Comparison of ENCODE assay signal across 22 mouse cellular contexts in the genomic region with DNA sequence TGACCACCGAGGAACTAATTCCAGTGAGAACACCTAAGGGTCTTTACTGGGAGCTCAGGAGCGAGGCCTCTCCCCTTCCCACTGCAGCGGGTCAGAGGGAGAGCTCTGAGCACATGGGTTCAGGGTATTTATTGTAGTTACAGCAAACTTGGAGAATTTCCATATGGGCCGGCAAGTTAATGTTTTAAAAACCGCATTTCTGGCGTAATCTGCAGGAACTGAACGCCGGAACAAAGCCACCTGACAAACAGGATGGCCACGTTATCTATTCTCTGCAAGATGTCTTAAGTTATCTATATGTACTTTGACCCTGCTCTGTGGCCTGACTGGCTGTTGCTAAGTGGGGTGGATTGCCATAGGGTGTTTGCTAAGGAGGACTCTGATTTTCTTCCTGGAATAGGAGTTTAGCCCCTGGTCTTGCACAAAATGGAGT. TPM values are rescaled to one million over a fixed set of nuclear protein-coding genes. Genes with fewer than 3 reads are reported as not detected.
A peak's percentile ranks its signal among the peaks of the same experiment; 100 is the strongest.
DNase-seq lines count a peak whose midpoint lies in the region; ATAC-seq and TF ChIP-seq lines count a peak whose summit lies in the region.
"Had no signal": no experiment of that assay in that cellular context is flagged by ENCODE, and none has a peak within 500 bp of the region (broad histone marks: within the 10 kb centered on the region; RNA-seq: fewer than 3 reads in every experiment).

No protein-coding gene starts in this region.

- no peak for TF ChIP-seq CTCF in G1E (IDR thresholded peaks at IDR 0.05; ENCODE audit: low read depth, low read length)

- H3K9me3 ChIP-seq in G1E (replicated peaks): no peaks in the 10 kb centered on the region
- no peaks in the 10 kb centered on the region for H3K9me3 ChIP-seq in liver, embryonic 16.5 days (replicated peaks; ENCODE audit: control insufficient read depth, low read length)
- no peaks in the 10 kb centered on the region for H3K9me3 ChIP-seq in midbrain, embryonic 15.5 days
- H3K9me3 ChIP-seq: embryonic facial prominence, embryonic 15.5 days; lung, embryonic 15.5 days; stomach, embryonic 15.5 days had no signal

- no peaks in the 10 kb centered on the region for H3K27me3 ChIP-seq in G1E (ENCODE audit: insufficient read depth, low read length)
- no peaks in the 10 kb centered on the region for H3K27me3 ChIP-seq in liver, embryonic 16.5 days (ENCODE audit: control insufficient read depth, insufficient read depth, low read depth, low read length)
- H3K27me3 ChIP-seq in midbrain, embryonic 15.5 days (replicated peaks): no peaks in the 10 kb centered on the region
- H3K27me3 ChIP-seq: CH12.LX; embryonic facial prominence, embryonic 15.5 days; lung, embryonic 15.5 days; stomach, embryonic 15.5 days had no signal

- no peak overlapping the region for H3K4me2 ChIP-seq in liver, embryonic 16.5 days (ENCODE audit: low read depth, low read length)
- H3K4me2 ChIP-seq in midbrain, embryonic 15.5 days: no peak overlapping the region
- H3K4me2 ChIP-seq: embryonic facial prominence, embryonic 15.5 days; hindbrain, embryonic 14.5 days; lung, embryonic 15.5 days; stomach, embryonic 15.5 days had no signal

- DNase-seq in G1E (ENCODE audit: low spot score): no peak
- DNase-seq in c-Kit-positive CD71-positive TER-119-positive erythroid progenitor cells, embryonic 14.5 days (ENCODE audit: low spot score): peak; percentile 60
- DNase-seq in liver: peak; percentile 46
- no peak for DNase-seq in frontal cortex, postnatal 10 days (ENCODE audit: low spot score in 2 of 2)
- DNase-seq in adrenal gland, postnatal 14 days: no peak
- no peak for DNase-seq in gastrocnemius, adult 8-10 months (ENCODE audit: low spot score in 2 of 2)
- DNase-seq: B cell, adult 2 months; cerebellum, adult 8-10 months; gastrocnemius, postnatal 10 days; kidney, postnatal 4 days; lung, postnatal 36 days; right cerebral cortex, postnatal 4 days; thymus, postnatal 25 days had no signal

- 19% methylated on average over 9 of the region's 9 CpGs for WGBS in liver, embryonic 16.5 days (ENCODE audit: insufficient replicate concordance)
- 87% methylated on average over 9 of the region's 9 CpGs for WGBS in midbrain, embryonic 15.5 days

- peak; percentile 97 for ATAC-seq in G1E (ENCODE audit: extremely low read depth, insufficient number of reproducible peaks, low FRiP score, poor library complexity, severe bottlenecking)
- peak; percentile 81 for ATAC-seq in liver, embryonic 16.5 days (ENCODE audit: low read depth)
- ATAC-seq in midbrain, embryonic 15.5 days (replicated peaks): no peak
- ATAC-seq: forebrain, embryonic 14.5 days; inflammation-experienced regulatory T-cells, adult 6 months had no signal

- H3K4me3 ChIP-seq in G1E (ENCODE audit: low read depth, low read length): no peak overlapping the region
- H3K4me3 ChIP-seq in liver, embryonic 16.5 days (ENCODE audit: low read depth, low read length): no peak overlapping the region
- no peak overlapping the region for H3K4me3 ChIP-seq in midbrain, embryonic 15.5 days
- H3K4me3 ChIP-seq: embryonic facial prominence, embryonic 15.5 days; lung, embryonic 15.5 days; stomach, embryonic 15.5 days had no signal

- no peaks in the 10 kb centered on the region for H3K36me3 ChIP-seq in G1E (replicated peaks)
- H3K36me3 ChIP-seq in liver, embryonic 16.5 days (ENCODE audit: control insufficient read depth, insufficient read depth): no peaks in the 10 kb centered on the region
- no peaks in the 10 kb centered on the region for H3K36me3 ChIP-seq in midbrain, embryonic 15.5 days (replicated peaks)
- H3K36me3 ChIP-seq: embryonic facial prominence, embryonic 15.5 days; lung, embryonic 15.5 days; stomach, embryonic 15.5 days had no signal

- peaks cover 17% of the 10 kb centered on the region; the same call in 1 of the 2 replicates for H3K4me1 ChIP-seq in G1E (ENCODE audit: insufficient read depth, low read depth, low read length)
- peaks cover 20% of the 10 kb centered on the region for H3K4me1 ChIP-seq in liver, embryonic 16.5 days (ENCODE audit: control insufficient read depth, low read depth, low read length)
- no peaks in the 10 kb centered on the region for H3K4me1 ChIP-seq in midbrain, embryonic 15.5 days
- H3K4me1 ChIP-seq: embryonic facial prominence, embryonic 15.5 days; lung, embryonic 15.5 days; stomach, embryonic 15.5 days had no signal

- no peak overlapping the region for H3K27ac ChIP-seq in liver, embryonic 16.5 days (ENCODE audit: low read length)
- H3K27ac ChIP-seq in midbrain, embryonic 15.5 days: no peak overlapping the region
- H3K27ac ChIP-seq: embryonic facial prominence, embryonic 15.5 days; hindbrain, embryonic 14.5 days; lung, embryonic 15.5 days; stomach, embryonic 15.5 days had no signal

- H3K9ac ChIP-seq in liver, embryonic 16.5 days (ENCODE audit: low read depth, low read length): no peak overlapping the region
- no peak overlapping the region for H3K9ac ChIP-seq in midbrain, embryonic 15.5 days
- H3K9ac ChIP-seq: embryonic facial prominence, embryonic 15.5 days; hindbrain, embryonic 14.5 days; lung, embryonic 15.5 days; stomach, embryonic 15.5 days had no signal

RNA-seq across cellular contexts. Expression of gene Actl6a, which starts 16.5 kb away (rescaled TPM):
- total RNA-seq in G1E (2014; fragmentation: Nextera tagmentation): 63.0 and 87.2 TPM in 2 replicates
- total RNA-seq in G1E (2017): 119 and 122 TPM in 2 replicates
- 10.4 and 17.5 TPM in 2 replicates for polyA plus RNA-seq in G1E (2012)
- 68.0 and 71.3 TPM in 2 replicates for polyA plus RNA-seq in liver, embryonic 16.5 days (2015; fragmentation: Nextera tagmentation; extraction: Ambion mirVana)
- polyA plus RNA-seq in midbrain, embryonic 15.5 days (2015; fragmentation: Nextera tagmentation; extraction: Ambion mirVana): 67.7 and 75.9 TPM in 2 replicates
- total RNA-seq in adrenal gland, postnatal 14 days (2021): 44.5 and 45.2 TPM in 2 replicates
- 10 to 100 TPM; 11.0 to 19.6 (median 14.2) TPM for total RNA-seq in gastrocnemius, adult 8-10 months (2022)

RNA-seq across cellular contexts. Expression of gene Ndufb5, which starts 47.2 kb away (rescaled TPM):
- 109 and 126 TPM in 2 replicates for total RNA-seq in G1E (2014; fragmentation: Nextera tagmentation)
- total RNA-seq in G1E (2017): 271 and 317 TPM in 2 replicates
- polyA plus RNA-seq in G1E (2012): 23.9 and 67.2 TPM in 2 replicates
- polyA plus RNA-seq in liver, embryonic 16.5 days (2015; fragmentation: Nextera tagmentation; extraction: Ambion mirVana): 124 and 128 TPM in 2 replicates
- 268 and 273 TPM in 2 replicates for polyA plus RNA-seq in midbrain, embryonic 15.5 days (2015; fragmentation: Nextera tagmentation; extraction: Ambion mirVana)
- 503 and 504 TPM in 2 replicates for total RNA-seq in adrenal gland, postnatal 14 days (2021)
- total RNA-seq in gastrocnemius, adult 8-10 months (2022): 100 to 1,000 TPM; 525 to 629 (median 587) TPM

RNA-seq across cellular contexts. Expression of gene Mrpl47, which starts 47.8 kb away (rescaled TPM):
- total RNA-seq in G1E (2014; fragmentation: Nextera tagmentation): 75.5 and 91.5 TPM in 2 replicates
- total RNA-seq in G1E (2017): 43.4 and 49.6 TPM in 2 replicates
- 1.3 and 1.8 TPM in 2 replicates for polyA plus RNA-seq in G1E (2012)
- polyA plus RNA-seq in liver, embryonic 16.5 days (2015; fragmentation: Nextera tagmentation; extraction: Ambion mirVana): 12.7 and 13.6 TPM in 2 replicates
- 27.0 and 28.6 TPM in 2 replicates for polyA plus RNA-seq in midbrain, embryonic 15.5 days (2015; fragmentation: Nextera tagmentation; extraction: Ambion mirVana)
- total RNA-seq in adrenal gland, postnatal 14 days (2021): 38.0 and 45.0 TPM in 2 replicates
- total RNA-seq in gastrocnemius, adult 8-10 months (2022): 10 to 100 TPM; 20.4 to 30.2 (median 26.4) TPM

Comparison
In these comparisons a context has a peak if more than half of its experiments do, and no peak if none do; other contexts are left out.
1. DNase-seq: peak in c-Kit-positive CD71-positive TER-119-positive erythroid progenitor cells, embryonic 14.5 days (single experiment) and liver (single experiment); none in G1E (single experiment), frontal cortex, postnatal 10 days (0 of 2), adrenal gland, postnatal 14 days (single experiment) and gastrocnemius, adult 8-10 months (0 of 2).